Mouse (Mus musculus) adrenal gland (tissue): ENCODE measurements around the gene Ltbp2.

ENCODE experiments used
- intact Hi-C: fragments of 180-260 bp; cut with DNase I; formaldehyde crosslinking; loops from one replicate; pipeline ENCODE4 v1.15.1; 2025

The Ltbp2 gene

GRCm38 (mm10) chr12:84841158-84842140 is 34.9 kb downstream of the Ltbp2 start:
- intact Hi-C loops, result no loop called here

- intact Hi-C loops, result no loop called here
These were observed 35.6 kb downstream of the Ltbp2 start for GRCm38 (mm10) chr12:84840734-84841133.

DNA sequence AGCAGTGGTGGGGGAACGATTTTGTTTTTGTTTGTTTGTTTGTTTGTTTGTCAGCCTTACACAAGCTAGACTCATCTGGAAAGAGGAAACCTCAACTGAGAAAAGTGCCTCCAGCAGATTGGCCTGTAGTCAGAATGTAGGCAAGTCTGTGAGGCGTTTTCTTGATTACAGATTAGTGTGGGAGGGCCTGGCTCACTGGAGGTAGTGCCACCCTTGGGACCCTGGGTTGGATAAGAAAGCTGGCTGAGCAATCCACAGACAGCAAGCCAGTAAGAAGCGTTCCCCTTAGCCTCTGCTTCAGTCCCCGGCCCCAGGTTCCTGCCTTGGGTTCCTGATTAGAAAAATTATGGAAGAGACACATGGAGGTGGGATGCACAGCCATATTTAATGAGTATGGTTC is 36.4 kb downstream of the Ltbp2 start:
- intact Hi-C loops, result no loop called here

DNA sequence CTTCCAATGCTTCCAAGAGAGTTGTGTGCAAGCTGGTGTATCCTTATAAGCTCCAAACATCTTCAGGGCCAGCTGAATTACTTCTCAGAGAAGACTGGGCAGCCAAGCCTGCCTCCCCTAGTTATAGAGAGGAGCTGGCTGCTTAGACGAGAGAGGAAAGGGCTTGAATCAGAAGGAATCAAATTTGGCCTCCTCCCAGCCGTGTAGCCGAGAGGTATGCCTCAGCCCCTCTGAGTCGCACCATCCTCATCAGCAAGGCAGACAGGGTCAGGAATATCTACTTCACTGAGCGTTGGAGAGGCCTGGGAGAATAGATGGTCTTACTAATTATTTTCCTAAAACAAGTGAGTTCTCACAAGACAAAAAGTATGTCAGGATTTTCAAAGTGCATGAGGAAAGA is 40.7 kb downstream of the Ltbp2 start:
- intact Hi-C loops, result no loop called here

DNA sequence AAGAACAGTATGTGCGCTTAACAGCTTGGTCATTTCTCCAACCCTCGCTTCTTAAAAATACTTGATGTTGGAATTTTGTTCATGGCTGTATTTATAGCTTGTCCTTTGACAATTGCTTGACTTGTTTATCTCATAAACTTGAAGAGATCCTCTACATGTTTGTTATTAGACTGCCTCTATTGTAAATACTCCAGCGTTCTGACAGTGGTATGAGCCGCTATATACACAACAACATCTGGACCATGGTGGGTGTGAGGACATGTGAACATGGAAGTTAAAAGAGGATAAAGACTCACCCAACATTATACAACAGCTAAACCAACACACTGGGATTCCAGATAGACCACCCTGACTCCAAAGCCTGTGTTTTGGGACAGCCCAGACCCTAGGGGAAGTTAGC is 41.6 kb downstream of the Ltbp2 start:
- intact Hi-C loops, result no loop called here

- intact Hi-C loops, result no loop called here
These were observed 44.7 kb downstream of the Ltbp2 start for GRCm38 (mm10) chr12:84831648-84832047.

- intact Hi-C loops, result no loop called here
These were observed 45.2 kb downstream of the Ltbp2 start for GRCm38 (mm10) chr12:84831141-84831540.

DNA sequence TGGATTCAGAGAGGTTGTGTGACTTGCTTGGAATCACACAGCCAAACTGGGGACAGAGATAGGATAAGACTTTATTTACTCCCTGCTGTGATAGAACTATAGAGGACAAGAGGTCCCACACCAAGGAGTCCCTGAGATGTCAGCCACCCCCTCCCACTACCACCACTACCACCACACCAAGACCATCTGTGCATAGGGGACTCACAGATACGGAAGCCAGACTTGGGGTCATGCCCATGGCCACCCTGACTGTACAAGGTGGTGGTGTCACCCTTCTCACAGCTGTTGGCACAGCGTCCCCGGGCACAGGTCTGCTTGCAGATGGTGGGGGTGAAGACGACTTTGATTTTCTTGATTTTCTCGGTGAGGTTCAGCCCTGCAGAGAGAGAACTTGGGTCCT is 45.9 kb downstream of the Ltbp2 start:
- intact Hi-C loops, result no loop called here

DNA sequence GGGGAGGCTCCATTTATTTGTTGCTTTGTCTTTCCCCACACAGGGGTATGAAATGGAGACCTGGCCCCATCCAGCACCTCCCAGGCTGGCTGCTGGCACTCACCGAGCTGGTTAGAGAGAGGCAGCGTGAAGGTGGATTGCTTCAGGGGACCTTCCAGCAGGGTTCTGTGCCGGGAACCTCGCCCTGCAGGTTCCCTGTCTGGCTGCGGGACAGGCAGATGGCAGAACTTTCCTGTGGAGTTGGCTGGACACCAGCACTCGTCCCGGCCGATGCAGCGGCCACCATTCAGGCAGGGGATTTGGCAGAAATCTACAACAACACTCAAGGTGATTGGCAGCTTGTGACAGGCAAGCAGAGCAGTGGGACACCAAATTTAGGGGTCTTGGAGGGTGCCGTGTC is 46.4 kb downstream of the Ltbp2 start:
- intact Hi-C loops, result no loop called here

- intact Hi-C loops, result no loop called here
These were observed 47.1 kb downstream of the Ltbp2 start for GRCm38 (mm10) chr12:84829109-84829724.

DNA sequence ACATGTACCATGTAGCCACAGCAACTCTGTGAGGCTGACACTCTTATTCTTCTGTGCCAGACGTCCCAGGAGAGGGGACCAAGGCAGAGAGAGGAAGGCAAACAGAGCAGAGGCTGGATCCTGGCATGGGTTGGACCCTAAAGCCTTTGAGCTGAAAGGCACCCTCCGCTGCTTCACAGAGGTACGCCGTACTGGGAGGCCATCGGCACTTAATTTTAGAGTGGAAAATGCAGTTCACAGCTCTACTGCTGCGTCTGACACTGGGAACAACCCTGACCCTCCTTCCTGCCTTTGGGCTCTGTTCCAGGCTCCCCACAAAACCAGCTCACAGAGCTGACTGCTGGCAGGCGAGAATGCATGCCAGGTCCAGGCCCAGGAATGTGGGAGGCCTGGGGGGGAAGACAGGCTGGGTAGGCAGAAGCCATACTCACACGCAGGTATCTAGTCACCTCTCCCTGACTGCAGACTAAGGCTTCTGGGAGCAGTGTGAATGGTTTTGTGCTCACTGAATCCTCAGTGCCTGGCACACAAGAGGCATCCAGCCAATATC is 48.9 kb downstream of the Ltbp2 start:
- intact Hi-C loops, result no loop called here

GRCm38 (mm10) chr12:84824203-84824602 is 52.1 kb downstream of the Ltbp2 start:
- intact Hi-C loops, result no loop called here

DNA sequence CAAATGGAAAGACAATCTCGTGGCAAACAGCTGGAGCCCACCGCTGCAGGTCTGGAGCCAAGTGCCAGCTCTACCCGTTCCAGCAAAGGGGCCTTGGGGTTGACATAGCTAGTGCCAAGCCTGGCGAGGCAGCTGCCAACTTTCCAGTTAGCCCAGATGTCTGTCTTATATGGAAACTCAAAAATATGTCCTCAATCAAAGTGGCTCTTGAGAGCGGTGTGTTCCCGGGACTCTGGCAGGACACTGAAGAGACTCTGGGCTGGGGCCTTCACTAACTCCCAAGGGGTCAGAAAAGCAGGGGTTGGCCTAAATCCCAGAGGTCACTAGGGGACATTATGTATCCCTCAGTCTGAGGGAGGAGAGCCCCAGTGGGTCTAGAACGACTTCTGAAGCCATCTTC is 52.7 kb downstream of the Ltbp2 start:
- intact Hi-C loops, result no loop called here

DNA sequence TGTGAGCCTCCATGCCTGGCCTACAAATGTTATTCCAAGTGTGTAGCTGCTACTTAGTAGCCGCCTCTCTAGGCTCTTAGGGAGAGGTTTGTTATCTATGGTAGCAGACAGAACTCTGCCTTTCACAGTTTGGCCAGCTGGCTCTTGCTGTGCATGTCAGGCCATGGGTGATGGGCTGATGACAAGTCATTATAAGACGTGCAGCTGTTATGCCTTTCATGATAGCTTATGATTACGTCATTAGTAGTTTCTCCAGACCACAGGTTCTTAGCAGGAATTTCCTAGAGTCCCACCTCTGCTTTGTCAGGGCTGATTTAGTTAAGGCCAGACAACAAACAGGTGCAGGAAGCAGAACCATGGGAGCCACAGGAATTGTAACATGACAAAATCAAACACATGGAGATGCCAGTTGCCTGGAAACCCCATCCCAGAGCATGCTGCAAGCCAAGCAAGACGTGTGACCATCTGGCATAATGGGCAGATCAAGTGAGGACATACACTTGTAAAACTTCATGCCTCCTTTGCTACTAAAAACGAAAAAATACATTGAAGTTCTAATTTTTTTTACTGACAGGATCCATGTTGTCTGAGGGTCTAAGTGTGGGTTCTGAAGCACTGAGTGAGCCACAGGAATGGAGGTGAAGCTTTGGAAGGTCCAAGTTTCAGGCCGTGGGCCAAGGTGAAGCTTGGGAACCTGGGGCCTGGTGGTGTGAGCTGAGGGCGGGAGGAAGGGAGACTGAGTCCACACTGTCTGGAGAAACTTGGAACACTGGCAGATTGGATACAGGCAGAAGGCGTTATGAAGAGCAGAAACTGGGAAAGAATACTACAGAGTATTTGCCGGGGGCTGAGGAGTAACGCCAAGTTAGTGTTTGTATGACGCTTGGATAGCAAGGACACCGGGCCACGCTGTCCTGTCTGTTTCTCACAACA is 56.8 kb downstream of the Ltbp2 start:
- intact Hi-C loops, result no loop called here

DNA sequence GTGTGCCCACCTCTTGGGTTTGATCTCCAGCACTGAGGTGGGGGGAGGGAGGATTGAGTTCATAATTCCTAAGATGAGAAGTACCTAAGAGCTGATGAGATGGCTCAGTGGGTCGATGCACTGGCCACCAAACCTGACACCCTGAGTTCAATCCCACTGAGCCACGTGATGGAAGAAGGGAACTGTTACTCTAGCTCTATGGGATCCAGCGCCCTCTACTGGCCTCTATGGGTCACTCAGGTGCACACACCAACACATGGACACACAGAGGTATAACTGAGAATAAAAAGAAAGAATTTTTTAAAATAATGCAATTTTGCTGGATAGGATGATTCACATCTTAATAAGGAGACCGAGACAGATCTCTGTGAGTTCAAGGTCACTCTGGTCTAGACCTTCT is 57.8 kb downstream of the Ltbp2 start:
- intact Hi-C loops, result no loop called here

DNA sequence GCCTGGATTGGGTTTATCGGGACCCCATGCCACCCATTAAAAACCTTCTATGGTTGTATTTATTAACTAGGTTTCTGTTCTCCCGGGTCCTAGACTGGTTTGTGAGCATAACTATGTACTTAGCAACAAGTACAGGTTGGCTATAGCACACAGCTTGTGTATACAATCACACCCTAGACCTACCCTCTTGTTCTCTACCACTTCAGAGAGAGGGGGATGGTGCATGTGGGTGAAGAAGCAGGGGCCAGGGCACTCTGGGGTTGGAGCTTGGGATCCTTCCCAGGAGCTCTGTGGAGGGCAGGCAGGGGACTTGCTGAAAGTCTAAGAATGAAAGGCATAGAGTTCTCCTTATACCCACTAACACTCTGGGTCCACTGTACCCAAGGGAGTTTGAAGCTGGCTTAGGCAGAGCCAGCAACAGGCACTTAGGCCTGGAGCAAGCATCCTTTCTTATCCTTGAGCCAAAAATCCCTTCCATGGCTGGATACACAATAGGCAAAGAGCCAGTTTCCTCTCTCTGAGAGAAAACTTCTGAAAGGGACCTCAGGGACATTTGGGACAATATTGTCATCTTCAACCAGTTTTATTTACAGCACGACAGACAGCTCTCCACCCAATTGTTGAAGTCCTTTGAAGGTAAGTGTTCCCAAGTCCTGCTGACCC is 61.5 kb downstream of the Ltbp2 start:
- intact Hi-C loops, result loop anchor here (5.0 kb wide), 1 partner anchor 63 kb away; the partner anchor contains the start of gene Ltbp2

- intact Hi-C loops, result loop anchor here (5.0 kb wide), 1 partner anchor 64 kb away; the partner anchor contains the start of gene Ltbp2
These were observed 62.6 kb downstream of the Ltbp2 start for GRCm38 (mm10) chr12:84813773-84814172.

GRCm38 (mm10) chr12:84812004-84812403 is 64.3 kb downstream of the Ltbp2 start:
- intact Hi-C loops, result loop anchor here (5.0 kb wide), 1 partner anchor 65 kb away; the partner anchor contains the start of gene Ltbp2

DNA sequence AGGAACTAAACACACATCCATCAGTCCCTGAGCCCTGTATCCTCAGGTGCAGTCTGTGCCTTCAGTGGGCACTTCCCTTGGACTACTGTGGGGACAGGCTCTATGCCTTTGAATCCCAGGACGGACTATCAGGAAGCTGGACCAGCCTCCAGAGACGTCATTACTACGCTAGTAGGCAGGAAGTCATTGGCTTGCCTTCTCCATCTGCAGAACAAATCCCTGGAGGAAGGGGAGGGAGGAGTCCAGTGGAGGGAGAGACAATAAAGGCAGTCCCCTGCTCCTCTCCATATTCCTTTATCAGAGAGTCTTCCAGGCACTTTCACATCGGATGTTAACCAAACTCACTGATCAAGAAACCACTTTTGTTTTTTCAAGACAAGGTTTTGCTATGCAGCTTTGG is 64.8 kb downstream of the Ltbp2 start:
- intact Hi-C loops, result loop anchor here (5.0 kb wide), 1 partner anchor 66 kb away; the partner anchor contains the start of gene Ltbp2

DNA sequence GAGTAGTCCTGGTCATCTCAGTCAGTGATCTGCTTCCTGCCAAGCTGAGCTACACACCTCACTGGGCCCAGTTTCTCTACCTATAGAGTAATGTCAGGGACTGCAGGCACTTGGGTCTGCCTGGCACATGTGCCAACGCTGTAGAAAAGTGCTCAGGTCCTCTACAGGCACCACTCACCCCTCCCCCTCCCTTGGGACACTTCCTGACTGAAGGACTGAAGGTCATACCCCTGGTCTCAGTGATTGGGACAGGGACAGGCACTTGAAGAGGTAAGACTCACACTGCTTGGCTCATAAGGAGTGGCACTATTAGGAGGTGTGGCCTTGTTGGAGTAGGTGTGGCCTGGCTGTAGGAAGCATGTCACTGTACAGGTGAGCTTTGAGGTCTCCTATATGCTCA is 65.5 kb downstream of the Ltbp2 start:
- intact Hi-C loops, result loop anchor here (5.0 kb wide), 1 partner anchor 66 kb away; the partner anchor contains the start of gene Ltbp2
